Mouse (Mus musculus) adrenal gland, adult (tissue): ENCODE measurements around the gene Slc9a5.
A peak's percentile ranks its signal among the peaks of the same experiment; 100 is the strongest.

Experiments used
- DNase-seq, 2 experiments: peaks; one replicate each; pipeline ENCODE4 v3.0.0; 2022 to 2023; ENCODE audit warnings: low spot score in 1 of 2; ENCODE audit not compliant: inconsistent age in 2 of 2

Slc9a5 gene

GRCm38 (mm10) chr8:105404496-105404895 lies 55.9 kb downstream of the Slc9a5 start:
- no peak for DNase-seq

- no peak for DNase-seq
These were observed 57.8 kb downstream of the Slc9a5 start for GRCm38 (mm10) chr8:105406416-105406815.

- peak; percentile 32 to 66 for DNase-seq
These were observed 59.7 kb downstream of the Slc9a5 start for GRCm38 (mm10) chr8:105408331-105408730.

DNA sequence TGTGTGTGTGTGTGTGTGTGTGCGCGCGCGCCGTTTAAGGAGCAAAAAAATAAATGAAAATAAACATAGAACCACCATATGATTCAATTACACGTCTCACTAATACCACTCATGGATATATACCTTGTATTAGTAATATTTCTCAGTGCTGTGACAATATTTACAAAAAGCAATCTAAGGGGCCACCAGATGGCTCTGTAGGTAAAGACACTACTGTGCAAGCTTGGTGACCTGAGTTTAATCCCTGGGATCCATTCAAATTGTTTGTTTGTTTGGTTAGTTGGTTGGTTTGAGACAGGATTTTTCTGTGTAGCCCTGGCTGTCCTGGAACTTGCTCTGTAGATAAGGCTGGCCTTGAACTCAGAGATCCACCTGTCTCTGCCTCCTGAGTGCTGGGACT lies 61.3 kb downstream of the Slc9a5 start:
- DNase-seq: no peak

DNA sequence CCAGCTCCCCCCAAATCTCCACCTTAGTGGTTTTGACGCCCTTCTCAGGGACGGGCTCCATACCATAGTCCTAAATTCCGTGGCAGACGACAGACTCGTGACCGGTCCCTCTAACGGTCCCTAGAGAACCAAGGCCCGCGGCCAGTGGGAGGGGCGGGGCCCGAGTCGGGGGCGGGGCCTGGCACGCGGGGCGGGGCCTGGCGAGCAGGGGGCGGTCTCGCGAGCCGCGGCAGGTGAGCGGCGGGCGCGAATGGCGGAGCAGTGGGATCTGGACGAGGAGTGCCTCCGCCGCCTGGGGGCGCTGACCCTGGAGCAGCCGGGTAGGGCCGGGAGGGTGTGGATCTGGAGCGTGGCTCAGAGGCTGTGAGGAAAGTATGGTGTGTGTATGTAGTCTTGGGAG lies 64.7 kb downstream of the Slc9a5 start, which contains the start of the genes Kctd19 and Lrrc36:
TSS of gene Kctd19 (minus strand) at position 112 of the 400 bp plus-strand sequence.
TSS of gene Lrrc36 (plus strand) at position 181 of the 400 bp plus-strand sequence.
- DNase-seq: peak; percentile 50 to 82

GRCm38 (mm10) chr8:105418992-105419391 lies 70.3 kb downstream of the Slc9a5 start:
- no peak for DNase-seq
